Mouse (Mus musculus) layer of hippocampus, adult 8-10 months (tissue): Measurements from ENCODE around the gene Ube3a. TPM values are rescaled to one million over a fixed set of nuclear protein-coding genes. Genes with fewer than 3 reads are reported as not detected.

ENCODE experiments used
- DNase-seq, 2 experiments: peaks; one replicate each; pipeline ENCODE4 v3.0.0; 2022; ENCODE audit warnings: low spot score in 2 of 2
- total RNA-seq, 4 experiments: library from RNA; stranded (reverse); gene quantifications; 2 replicates each; pipeline ENCODE4 v1.2.4; 2022

The Ube3a gene
- total RNA-seq = 100 to 1,000 TPM; 127 to 153 (median 140) TPM

GRCm38 (mm10) chr7:59228045-59228865 is at the start of gene Ube3a:
Ube3a (plus strand) TSS chr7:59228750.
- peak; percentile 97 for DNase-seq

- DNase-seq = no peak
Observed at GRCm38 (mm10) chr7:59192831-59193230, 35.7 kb upstream of the Ube3a start.

- DNase-seq = no peak
Observed at GRCm38 (mm10) chr7:59214911-59215310, 13.6 kb upstream of the Ube3a start.

- no peak for DNase-seq
Observed at GRCm38 (mm10) chr7:59221244-59221643, 7.3 kb upstream of the Ube3a start.

GRCm38 (mm10) chr7:59228866-59229182 is 274 bp downstream of the Ube3a start:
- DNase-seq = no peak

- peak; percentile 56 to 63 for DNase-seq
Observed at GRCm38 (mm10) chr7:59229183-59229911, 797 bp downstream of the Ube3a start.

GRCm38 (mm10) chr7:59230304-59230703 is 1.8 kb downstream of the Ube3a start:
- DNase-seq = no peak

GRCm38 (mm10) chr7:59230768-59231167 is 2.2 kb downstream of the Ube3a start:
- no peak for DNase-seq

- no peak for DNase-seq
Observed at GRCm38 (mm10) chr7:59231960-59232359, 3.4 kb downstream of the Ube3a start.

GRCm38 (mm10) chr7:59234773-59235401 is 6.3 kb downstream of the Ube3a start:
- no peak for DNase-seq

- no peak for DNase-seq
Observed at GRCm38 (mm10) chr7:59243257-59243656, 14.7 kb downstream of the Ube3a start.

- DNase-seq = no peak
Observed at GRCm38 (mm10) chr7:59245541-59245940, 17.0 kb downstream of the Ube3a start.

- no peak for DNase-seq
Observed at GRCm38 (mm10) chr7:59253373-59253772, 24.8 kb downstream of the Ube3a start.

- DNase-seq = no peak
Observed at GRCm38 (mm10) chr7:59265538-59265937, 37.0 kb downstream of the Ube3a start.

GRCm38 (mm10) chr7:59271775-59272174 is 43.2 kb downstream of the Ube3a start:
- DNase-seq = no peak

GRCm38 (mm10) chr7:59312576-59312975 is 84.0 kb downstream of the Ube3a start:
- no peak for DNase-seq

- no peak for DNase-seq
Observed at GRCm38 (mm10) chr7:59322759-59323158, 94.2 kb downstream of the Ube3a start.
